Comparison of ENCODE assay signal across 11 mouse cellular contexts in genomic region chr19:4299574-4300270, GRCm38 (mm10). TPM values are rescaled to one million over a fixed set of nuclear protein-coding genes. Genes with fewer than 3 reads are reported as not detected.
DNase-seq lines count a peak whose midpoint lies in the region; ATAC-seq lines count a peak whose summit lies in the region.
"Had no signal": no experiment of that assay in that cellular context is flagged by ENCODE, and none has a peak within 500 bp of the region (broad histone marks: within the 10 kb centered on the region; RNA-seq: fewer than 3 reads in every experiment).

No protein-coding gene starts in this region.

- no peak overlapping the region for H3K4me2 ChIP-seq in heart, embryonic 13.5 days
- H3K4me2 ChIP-seq: neural tube, embryonic 13.5 days had no signal

- H3K27me3 ChIP-seq in heart, embryonic 13.5 days (replicated peaks) = no peaks in the 10 kb centered on the region
- H3K27me3 ChIP-seq in megakaryocyte, embryonic 14.5 days (replicated peaks) = no peaks in the 10 kb centered on the region
- H3K27me3 ChIP-seq: neural tube, embryonic 13.5 days had no signal

- no peak overlapping the region for H3K4me3 ChIP-seq in heart, embryonic 13.5 days
- H3K4me3 ChIP-seq in megakaryocyte, embryonic 14.5 days (replicated peaks) = peak overlapping the region; percentile 89
- H3K4me3 ChIP-seq: neural tube, embryonic 13.5 days had no signal

- 73% methylated on average over 6 of the region's 6 CpGs for WGBS in heart, embryonic 13.5 days

- H3K4me1 ChIP-seq in heart, embryonic 13.5 days = peaks cover 69% of the 10 kb centered on the region
- H3K4me1 ChIP-seq in megakaryocyte, embryonic 14.5 days = peaks cover 100% of the 10 kb centered on the region

- no peak for ATAC-seq in heart, embryonic 13.5 days (ENCODE audit: extremely low read depth, insufficient number of reproducible peaks, low FRiP score, low TSS enrichment)
- peak; percentile 30 for ATAC-seq in inflammation-experienced regulatory T-cells, adult 6 months

- peak overlapping the region; percentile 46; the same call in 1 of the 2 replicates for H3K27ac ChIP-seq in heart, embryonic 13.5 days (replicated peaks)

- peaks cover 18% of the 10 kb centered on the region for H3K36me3 ChIP-seq in heart, embryonic 13.5 days
- peaks cover 53% of the 10 kb centered on the region for H3K36me3 ChIP-seq in megakaryocyte, embryonic 14.5 days (replicated peaks; ENCODE audit: low read length)
- H3K36me3 ChIP-seq: neural tube, embryonic 13.5 days had no signal

- no peak overlapping the region for H3K9ac ChIP-seq in heart, embryonic 13.5 days
- H3K9ac ChIP-seq: neural tube, embryonic 13.5 days had no signal

- no peak for DNase-seq in heart, adult 11 months
- DNase-seq in CD4-positive helper T cell, adult 2 months (ENCODE audit: low read depth, low spot score) = peak; percentile 76
- no peak for DNase-seq in cerebellum, adult 11-12 months
- no peak for DNase-seq in cerebellum, adult 18-20 months
- no peak for DNase-seq in left cerebral cortex, postnatal 36 days (ENCODE audit: low spot score in 2 of 2)
- DNase-seq: embryo, embryonic 11 days; kidney, adult 8-10 months had no signal

- intact Hi-C loops in left cerebral cortex, postnatal 36 days (cut with DNase I) = no loop called here

- H3K9me3 ChIP-seq in heart, embryonic 13.5 days = no peaks in the 10 kb centered on the region
- no peaks in the 10 kb centered on the region for H3K9me3 ChIP-seq in megakaryocyte, embryonic 14.5 days
- H3K9me3 ChIP-seq: neural tube, embryonic 13.5 days had no signal

RNA-seq across cellular contexts. Expression of gene Grk2, which starts 6.3 kb away (rescaled TPM):
- polyA plus RNA-seq in heart, embryonic 13.5 days (2015; fragmentation: Nextera tagmentation; extraction: Ambion mirVana) = 9.4 and 12.9 TPM in 2 replicates
- polyA plus RNA-seq in inflammation-experienced regulatory T-cells, adult 6 months (2017; shearing (Covaris generic)) = 10 to 100 TPM; 81.3 to 90.8 (median 85.9) TPM
- polyA plus RNA-seq in megakaryocyte, embryonic 14.5 days (2012; ENCODE audit: insufficient read depth, low replicate concordance) = 265 and 541 TPM in 2 replicates
- 100 to 1,000 TPM; 223 to 239 TPM for total RNA-seq in left cerebral cortex, postnatal 36 days (2021)

RNA-seq across cellular contexts. Expression of gene Ankrd13d, which starts 16.8 kb away (rescaled TPM):
- polyA plus RNA-seq in heart, embryonic 13.5 days (2015; fragmentation: Nextera tagmentation; extraction: Ambion mirVana) = 1.0 and 1.6 TPM in 2 replicates
- polyA plus RNA-seq in inflammation-experienced regulatory T-cells, adult 6 months (2017; shearing (Covaris generic)) = 1 to 10 TPM in 2 of 3 experiments, under 1 TPM in 1; 0.87 to 3.0 (median 2.3) TPM
- 5.6 TPM in 1 of 2 replicates, not detected in the other for polyA plus RNA-seq in megakaryocyte, embryonic 14.5 days (2012; ENCODE audit: insufficient read depth, low replicate concordance)
- total RNA-seq in left cerebral cortex, postnatal 36 days (2021) = 10 to 100 TPM; 69.7 to 72.3 TPM

RNA-seq across cellular contexts. Expression of gene Ssh3, which starts 30.7 kb away (rescaled TPM):
- 5.0 and 6.7 TPM in 2 replicates for polyA plus RNA-seq in heart, embryonic 13.5 days (2015; fragmentation: Nextera tagmentation; extraction: Ambion mirVana)
- polyA plus RNA-seq in inflammation-experienced regulatory T-cells, adult 6 months (2017; shearing (Covaris generic)) = 10 to 100 TPM in 2 of 3 experiments, 1 to 10 TPM in 1; 9.6 to 14.5 (median 13.6) TPM
- polyA plus RNA-seq in megakaryocyte, embryonic 14.5 days (2012; ENCODE audit: insufficient read depth, low replicate concordance) = 16.5 and 28.6 TPM in 2 replicates
- total RNA-seq in left cerebral cortex, postnatal 36 days (2021) = 10 to 100 TPM; 41.1 to 65.6 TPM
